Mouse (Mus musculus) liver, embryonic 11.5 days (tissue): ENCODE results near the gene Agbl1. TPM values are rescaled to one million over a fixed set of nuclear protein-coding genes. Genes with fewer than 3 reads are reported as not detected.

Experiments used
- ATAC-seq: fragments of 200-750 bp; cut with Nextera tagmentation; replicated peaks from 2 replicates; pipeline ENCODE4 v1.8.0; 2017; ENCODE audit warnings: moderate number of reproducible peaks, mild to moderate bottlenecking, moderate TSS enrichment, moderate library complexity; ENCODE audit not compliant: low FRiP score
- DNase-seq: peaks from one replicate; pipeline ENCODE4 v3.0.0-alpha.2; 2017; ENCODE audit warnings: low spot score
- H3K27ac ChIP-seq: fragments of 300-500 bp; sonication (generic); 2 replicates; pipeline ENCODE4 v1.5.1; 2014; ENCODE audit warnings: mild to moderate bottlenecking, low read depth, low read length, control low read depth
- H3K27me3 ChIP-seq: fragments of 300-500 bp; sonication (generic); replicated peaks from 2 replicates; pipeline ENCODE4 v1.6.1; 2014; ENCODE audit warnings: low read length, mixed read lengths; ENCODE audit not compliant: control insufficient read depth, insufficient read depth
- H3K36me3 ChIP-seq: fragments of 300-500 bp; sonication (generic); 2 replicates; pipeline ENCODE4 v1.6.1; 2014; ENCODE audit warnings: mild to moderate bottlenecking, low read length, moderate library complexity, mixed read lengths; ENCODE audit not compliant: control insufficient read depth, insufficient read depth
- H3K4me1 ChIP-seq: fragments of 300-500 bp; sonication (generic); replicated peaks from 2 replicates; pipeline ENCODE4 v1.6.1; 2014; ENCODE audit warnings: low read length, mixed read lengths; ENCODE audit not compliant: control insufficient read depth, insufficient read depth
- H3K4me2 ChIP-seq: fragments of 300-500 bp; sonication (generic); 2 replicates; pipeline ENCODE4 v1.6.1; 2014; ENCODE audit warnings: mild to moderate bottlenecking, control low read depth, moderate library complexity
- H3K4me3 ChIP-seq: fragments of 300-500 bp; sonication (generic); 2 replicates; pipeline ENCODE4 v1.5.1; 2014; ENCODE audit warnings: low read depth, low read length, control low read depth
- H3K9ac ChIP-seq: fragments of 300-500 bp; sonication (generic); 2 replicates; pipeline ENCODE4 v1.6.1; 2014; ENCODE audit warnings: low read depth, low read length, control low read depth
- H3K9me3 ChIP-seq: fragments of 300-500 bp; sonication (generic); 2 replicates; pipeline ENCODE4 v1.6.1; 2016; ENCODE audit warnings: low read length, inconsistent platforms, mixed read lengths; ENCODE audit not compliant: control insufficient read depth
- WGBS: fragments of 180-500 bp; shearing (Covaris S2); extraction: QIAGEN DNeasy Blood & Tissue Kit; methylation state at CpG from one replicate; pipeline ENCODE4 v1.1.7; 2014; 5-methylcytosine and 5-hydroxymethylcytosine counted together
- polyA plus RNA-seq: library from polyadenylated mRNA; unstranded; fragments of >200 nt; fragmentation: Nextera tagmentation; extraction: Ambion mirVana; gene quantifications from 2 replicates; pipeline ENCODE4 v1.2.1, GENCODE M21; 2014

Agbl1 gene
- polyA plus RNA-seq, 1 experiment from 2014 or later: not detected

GRCm38 (mm10) chr7:76466427-76466826, 236.7 kb downstream of the Agbl1 start:
- ATAC-seq (no peak), DNase-seq (no peak)
- no peaks in the 10 kb centered on the region for H3K36me3 ChIP-seq
- no peak overlapping the region for H3K27ac ChIP-seq
- H3K4me2 ChIP-seq: no peak overlapping the region
- H3K4me3 ChIP-seq: no peak overlapping the region
- no peaks in the 10 kb centered on the region for H3K9me3 ChIP-seq
- no peaks in the 10 kb centered on the region for H3K27me3 ChIP-seq
- 56% methylated on average over 2 of the region's 2 CpGs for WGBS
- H3K4me1 ChIP-seq: no peaks in the 10 kb centered on the region
- H3K9ac ChIP-seq: no peak overlapping the region

- Histone ChIP-seq H3K36me3 (no peaks in the 10 kb centered on the region), H3K4me1 (no peaks in the 10 kb centered on the region), H3K9ac (no peak overlapping the region), H3K27ac (no peak overlapping the region), H3K27me3 (no peaks in the 10 kb centered on the region), H3K9me3 (no peaks in the 10 kb centered on the region), H3K4me2 (no peak overlapping the region), H3K4me3 (no peak overlapping the region)
- WGBS: 59% methylated on average over 6 of the region's 6 CpGs
- DNase-seq (no peak), ATAC-seq (no peak)
Measured at GRCm38 (mm10) chr7:76474233-76474632, 244.5 kb downstream of the Agbl1 start.

- H3K27me3 ChIP-seq: no peaks in the 10 kb centered on the region
- no peaks in the 10 kb centered on the region for H3K36me3 ChIP-seq
- DNase-seq (no peak), ATAC-seq (no peak)
- H3K4me3 ChIP-seq: no peak overlapping the region
- H3K9ac ChIP-seq: no peak overlapping the region
- no peaks in the 10 kb centered on the region for H3K9me3 ChIP-seq
- H3K4me1 ChIP-seq: no peaks in the 10 kb centered on the region
- WGBS: 76% methylated on average over 2 of the region's 2 CpGs
- no peak overlapping the region for H3K27ac ChIP-seq
- H3K4me2 ChIP-seq: no peak overlapping the region
Measured at GRCm38 (mm10) chr7:76485546-76485945, 255.9 kb downstream of the Agbl1 start.

- DNase-seq (no peak), ATAC-seq (no peak)
- no peak overlapping the region for H3K4me3 ChIP-seq
- no peak overlapping the region for H3K9ac ChIP-seq
- no peak overlapping the region for H3K4me2 ChIP-seq
- H3K27me3 ChIP-seq: no peaks in the 10 kb centered on the region
- H3K9me3 ChIP-seq: no peaks in the 10 kb centered on the region
- no peaks in the 10 kb centered on the region for H3K4me1 ChIP-seq
- H3K27ac ChIP-seq: no peak overlapping the region
- no peaks in the 10 kb centered on the region for H3K36me3 ChIP-seq
- WGBS: 74% methylated on average over 5 of the region's 5 CpGs
Measured at GRCm38 (mm10) chr7:76487519-76487918, 257.8 kb downstream of the Agbl1 start.

- Histone ChIP-seq H3K4me3 (no peak overlapping the region), H3K4me2 (no peak overlapping the region), H3K4me1 (no peaks in the 10 kb centered on the region), H3K27me3 (no peaks in the 10 kb centered on the region), H3K9ac (no peak overlapping the region), H3K36me3 (no peaks in the 10 kb centered on the region), H3K9me3 (no peaks in the 10 kb centered on the region), H3K27ac (no peak overlapping the region)
- 44% methylated on average over 3 of the region's 3 CpGs for WGBS
- DNase-seq (no peak), ATAC-seq (no peak)
Measured at GRCm38 (mm10) chr7:76524291-76524690, 294.6 kb downstream of the Agbl1 start.

GRCm38 (mm10) chr7:76546456-76546855, 316.8 kb downstream of the Agbl1 start:
- H3K27ac ChIP-seq: no peak overlapping the region
- ATAC-seq (no peak), DNase-seq (no peak)
- no peaks in the 10 kb centered on the region for H3K4me1 ChIP-seq
- H3K36me3 ChIP-seq: no peaks in the 10 kb centered on the region
- no peaks in the 10 kb centered on the region for H3K27me3 ChIP-seq
- H3K4me3 ChIP-seq: no peak overlapping the region
- 74% methylated on average over 2 of the region's 2 CpGs for WGBS
- H3K9me3 ChIP-seq: no peaks in the 10 kb centered on the region
- no peak overlapping the region for H3K4me2 ChIP-seq
- H3K9ac ChIP-seq: no peak overlapping the region

- no peaks in the 10 kb centered on the region for H3K4me1 ChIP-seq
- H3K4me3 ChIP-seq: no peak overlapping the region
- H3K9ac ChIP-seq: no peak overlapping the region
- no peak for ATAC-seq
- H3K27me3 ChIP-seq: no peaks in the 10 kb centered on the region
- H3K36me3 ChIP-seq: no peaks in the 10 kb centered on the region
- no peaks in the 10 kb centered on the region for H3K9me3 ChIP-seq
- H3K27ac ChIP-seq: no peak overlapping the region
- no peak for DNase-seq
- no peak overlapping the region for H3K4me2 ChIP-seq
Measured at GRCm38 (mm10) chr7:76547313-76547712, 317.6 kb downstream of the Agbl1 start.

- H3K9ac ChIP-seq: no peak overlapping the region
- no peaks in the 10 kb centered on the region for H3K27me3 ChIP-seq
- DNase-seq (no peak), ATAC-seq (no peak)
- no peaks in the 10 kb centered on the region for H3K4me1 ChIP-seq
- H3K4me2 ChIP-seq: no peak overlapping the region
- 76% methylated on average over 3 of the region's 3 CpGs for WGBS
- no peak overlapping the region for H3K27ac ChIP-seq
- H3K4me3 ChIP-seq: no peak overlapping the region
- H3K9me3 ChIP-seq: no peaks in the 10 kb centered on the region
- no peaks in the 10 kb centered on the region for H3K36me3 ChIP-seq
Measured at GRCm38 (mm10) chr7:76551860-76552259, 322.2 kb downstream of the Agbl1 start.

GRCm38 (mm10) chr7:76560564-76561258, 331.0 kb downstream of the Agbl1 start:
- Histone ChIP-seq H3K36me3 (no peaks in the 10 kb centered on the region), H3K9ac (no peak overlapping the region), H3K27me3 (no peaks in the 10 kb centered on the region), H3K9me3 (no peaks in the 10 kb centered on the region), H3K4me1 (no peaks in the 10 kb centered on the region), H3K4me2 (no peak overlapping the region), H3K27ac (no peak overlapping the region), H3K4me3 (no peak overlapping the region)
- DNase-seq: no peak
- ATAC-seq: no peak
